Mouse (Mus musculus) CH12.LX (cell line): Measurements from ENCODE around the gene Anapc15-ps. TPM values are rescaled to one million over a fixed set of nuclear protein-coding genes. Genes with fewer than 3 reads are reported as not detected.

ENCODE experiments used
- DNase-seq: peaks from one replicate; pipeline ENCODE4 v3.0.0-alpha.2; 2013; ENCODE audit errors: extremely low read depth
- H3K27ac ChIP-seq: 2 replicates; pipeline ENCODE4 v1.5.1; 2012; ENCODE audit warnings: low read depth, mild to moderate bottlenecking, control low read depth, moderate library complexity; ENCODE audit not compliant: insufficient read depth
- H3K27me3 ChIP-seq: replicated peaks from 2 replicates; pipeline ENCODE3; 2012; ENCODE audit warnings: inconsistent platforms
- H3K36me3 ChIP-seq, 2 experiments: replicated peaks in 1 of 2; 2 replicates each; pipeline versions ENCODE3 to v1.6.1; 2012; ENCODE audit warnings: inconsistent platforms in 1 of 2, low read length in 1 of 2, mild to moderate bottlenecking in 1 of 2, mixed read lengths in 1 of 2, moderate library complexity in 1 of 2; ENCODE audit not compliant: control insufficient read depth in 1 of 2, insufficient read depth in 1 of 2
- H3K4me1 ChIP-seq, 2 experiments: 2 replicates each; pipeline ENCODE4 v1.6.1; 2012; ENCODE audit warnings: inconsistent platforms in 1 of 2, moderate library complexity in 1 of 2; ENCODE audit not compliant: insufficient read depth in 2 of 2, control insufficient read depth in 1 of 2
- H3K4me2 ChIP-seq: 2 replicates; pipeline ENCODE4 v1.6.1; 2012; ENCODE audit warnings: low read depth, mild to moderate bottlenecking, control low read depth; ENCODE audit not compliant: poor library complexity, insufficient read depth, severe bottlenecking
- H3K4me3 ChIP-seq, 3 experiments: fragments of 150-350 bp in 1 of 3; sonication (generic) in 1 of 3; replicated peaks in 1 of 3; 2 replicates each; pipeline versions ENCODE3 to v1.5.1; 2011 to 2012; ENCODE audit warnings: low read depth in 2 of 3, low read length in 2 of 3, mild to moderate bottlenecking in 2 of 3, moderate library complexity in 2 of 3, control low read depth in 1 of 3, improper control_type of control experiment in 1 of 3, inconsistent platforms in 1 of 3, mixed read lengths in 1 of 3; ENCODE audit not compliant: poor library complexity in 1 of 3
- H3K79me2 ChIP-seq: replicated peaks from 2 replicates; pipeline ENCODE4 v1.6.1; 2012; ENCODE audit warnings: mild to moderate bottlenecking, moderate library complexity; ENCODE audit not compliant: control insufficient read depth, poor library complexity, insufficient read depth, severe bottlenecking; ENCODE audit errors: extremely low read depth
- H3K9ac ChIP-seq: 2 replicates; pipeline ENCODE4 v1.6.1; 2012; ENCODE audit warnings: low read depth, mild to moderate bottlenecking, control low read depth, moderate library complexity; ENCODE audit not compliant: insufficient read depth
- H3K9me3 ChIP-seq: replicated peaks from 2 replicates; pipeline ENCODE3; 2012; ENCODE audit warnings: low read length, inconsistent platforms, mixed read lengths
- CHD2 ChIP-seq: IDR thresholded peaks from 2 replicates; pipeline ENCODE4 v1.6.1; 2011; ENCODE audit warnings: low read length, improper control_type of control experiment
- CTCF ChIP-seq, 2 experiments: IDR thresholded peaks in 1 of 2; conservative IDR thresholded peaks in 1 of 2; 2 replicates each; pipeline ENCODE4 v1.5.1; 2011 to 2012; ENCODE audit warnings: low read depth in 2 of 2, low read length in 2 of 2, improper control_type of control experiment in 1 of 2, inconsistent platforms in 1 of 2, mild to moderate bottlenecking in 1 of 2, moderate library complexity in 1 of 2
- EP300 ChIP-seq: IDR thresholded peaks from 2 replicates; pipeline ENCODE4 v1.6.1; 2011; ENCODE audit warnings: low read length, improper control_type of control experiment
- GABPA ChIP-seq: IDR thresholded peaks from 2 replicates; pipeline ENCODE4 v1.6.1; 2012; ENCODE audit warnings: low read depth, low read length, improper control_type of control experiment, inconsistent platforms; ENCODE audit not compliant: insufficient replicate concordance
- JUN ChIP-seq: IDR thresholded peaks from 2 replicates; pipeline ENCODE4 v1.6.1; 2011; ENCODE audit warnings: low read depth, mild to moderate bottlenecking, low read length, improper control_type of control experiment, moderate library complexity; ENCODE audit not compliant: insufficient read depth
- JUND ChIP-seq: conservative IDR thresholded peaks from 2 replicates; pipeline ENCODE4 v1.6.1; 2011; ENCODE audit warnings: low read depth, low read length, improper control_type of control experiment
- MAFK ChIP-seq: IDR thresholded peaks from 2 replicates; pipeline ENCODE4 v1.6.1; 2011; ENCODE audit warnings: low read length, improper control_type of control experiment; ENCODE audit not compliant: insufficient replicate concordance
- MYC ChIP-seq: IDR thresholded peaks from 2 replicates; pipeline ENCODE4 v1.6.1; 2011; ENCODE audit warnings: low read depth, mild to moderate bottlenecking, improper control_type of control experiment, low read length
- PAX5 ChIP-seq: IDR thresholded peaks from 2 replicates; pipeline ENCODE4 v1.6.1; 2012; ENCODE audit warnings: low read length, inconsistent platforms, mixed read lengths
- POLR2AphosphoS2 ChIP-seq: IDR thresholded peaks from 2 replicates; pipeline ENCODE4 v1.6.1; 2011; ENCODE audit warnings: low read depth, low read length, improper control_type of control experiment
- RAD21 ChIP-seq: IDR thresholded peaks from 2 replicates; pipeline ENCODE4 v1.6.1; 2011; ENCODE audit warnings: low read depth, mild to moderate bottlenecking, low read length, improper control_type of control experiment, moderate library complexity
- ZKSCAN1 ChIP-seq: IDR thresholded peaks from 2 replicates; pipeline ENCODE4 v1.6.1; 2012; ENCODE audit warnings: low read depth, inconsistent platforms, low read length, improper control_type of control experiment, borderline replicate concordance
- dilution Hi-C: fragments of 300-500 bp; cut with MboI; formaldehyde crosslinking; loops from 2 replicates; pipeline ENCODE4 v1.14.3; 2020; ENCODE audit warnings: low sequenced_read_pairs; ENCODE audit not compliant: extremely low pct_unique_long_range_greater_than_20kb, extremely low pct_ligation_motif_present
- in situ Hi-C: fragments of 300-500 bp; cut with MboI; formaldehyde crosslinking; loops from 3 replicates; pipeline ENCODE4 v1.14.3; 2019; ENCODE audit warnings: low sequenced_read_pairs, low pct_ligation_motif_present, low pct_unique_long_range_greater_than_20kb, mixed read lengths
- polyA plus RNA-seq: library from polyadenylated mRNA; unstranded; fragments of >175 nt; gene quantifications from 2 replicates; pipeline ENCODE4 v1.2.1, GENCODE M21; 2012; ENCODE audit warnings: low read depth; ENCODE audit not compliant: insufficient read length
- total RNA-seq, 2 experiments: library from RNA; depleted of rRNA; stranded (reverse); fragments of 300-350 nt in 1 of 2; fragments of >200 nt in 1 of 2; gene quantifications; 2 replicates each; pipeline ENCODE4 v1.2.3; 2012 to 2014

The Anapc15-ps gene
- total and polyA plus RNA-seq, 3 experiments, result 2.8 TPM; not detected in 2

- H3K27me3 ChIP-seq, result no peaks in the 10 kb centered on the region
- no peak for DNase-seq
- H3K4me1 ChIP-seq, result no peaks in the 10 kb centered on the region
- no peak overlapping the region for H3K9ac ChIP-seq
- H3K79me2 ChIP-seq, result no peaks in the 10 kb centered on the region
- H3K36me3 ChIP-seq, result no peaks in the 10 kb centered on the region
- in situ Hi-C loops (no loop called here), dilution Hi-C loops (no loop called here)
- TF ChIP-seq MYC (no peak), CTCF (conservative IDR thresholded peaks at IDR 0.05 in 1 of 2, IDR thresholded peaks at IDR 0.05 in 1 of 2; ENCODE audit: low read depth in 2 of 2, low read length in 2 of 2) (no peak)
- no peak overlapping the region for H3K27ac ChIP-seq
- no peaks in the 10 kb centered on the region for H3K9me3 ChIP-seq
- H3K4me2 ChIP-seq, result no peak overlapping the region
- H3K4me3 ChIP-seq, result no peak overlapping the region
Observed at GRCm38 (mm10) chr10:95706867-95707266, 33.6 kb upstream of the Anapc15-ps start.

- dilution Hi-C loops (no loop called here), in situ Hi-C loops (no loop called here)
- DNase-seq, result no peak
- Histone ChIP-seq H3K4me2 (no peak overlapping the region), H3K9me3 (no peaks in the 10 kb centered on the region), H3K4me3 (no peak overlapping the region), H3K27me3 (no peaks in the 10 kb centered on the region), H3K36me3 (no peaks in the 10 kb centered on the region), H3K79me2 (no peaks in the 10 kb centered on the region), H3K27ac (no peak overlapping the region), H3K4me1 (no peaks in the 10 kb centered on the region), H3K9ac (no peak overlapping the region)
- TF ChIP-seq GABPA, result no peak
Observed at GRCm38 (mm10) chr10:95705747-95706146, 32.5 kb upstream of the Anapc15-ps start.

GRCm38 (mm10) chr10:95704847-95705246 is 31.6 kb upstream of the Anapc15-ps start:
- Histone ChIP-seq H3K27ac (no peak overlapping the region), H3K9me3 (no peaks in the 10 kb centered on the region), H3K79me2 (no peaks in the 10 kb centered on the region), H3K27me3 (no peaks in the 10 kb centered on the region)
- in situ Hi-C loops, result no loop called here
- TF ChIP-seq POLR2AphosphoS2, result no peak
- TF ChIP-seq PAX5, result no peak
- TF ChIP-seq JUN, result no peak
- TF ChIP-seq CHD2, result no peak
- no peak for TF ChIP-seq ZKSCAN1
- no peak for TF ChIP-seq MAFK
- no peak for TF ChIP-seq RAD21
- no peak for TF ChIP-seq EP300
- TF ChIP-seq JUND, result no peak
- TF ChIP-seq, all 38 proteins: peak for 0
- Histone ChIP-seq H3K36me3 (no peaks in the 10 kb centered on the region), H3K9ac (no peak overlapping the region), H3K4me1 (0 out of 4 replicates have a peak, but pooled peaks cover 0 to 2% of the 10 kb centered on the region in 2 experiments), H3K4me2 (no peak overlapping the region), H3K4me3 (no peak overlapping the region)
- DNase-seq, result no peak
- dilution Hi-C loops, result no loop called here
